Mouse (Mus musculus) adipocyte (in vitro differentiated cells): ENCODE results near the gene Olfr593.
"Not testable (repeated sequence)": the region's sequence is repeated elsewhere in the genome, so short reads cannot be mapped to it uniquely, and the experiment has no call there.

ENCODE experiments used
- DNase-seq: peaks from one replicate; pipeline ENCODE4 v3.0.0-alpha.2; 2016; ENCODE audit warnings: low spot score

The Olfr593 gene

DNA sequence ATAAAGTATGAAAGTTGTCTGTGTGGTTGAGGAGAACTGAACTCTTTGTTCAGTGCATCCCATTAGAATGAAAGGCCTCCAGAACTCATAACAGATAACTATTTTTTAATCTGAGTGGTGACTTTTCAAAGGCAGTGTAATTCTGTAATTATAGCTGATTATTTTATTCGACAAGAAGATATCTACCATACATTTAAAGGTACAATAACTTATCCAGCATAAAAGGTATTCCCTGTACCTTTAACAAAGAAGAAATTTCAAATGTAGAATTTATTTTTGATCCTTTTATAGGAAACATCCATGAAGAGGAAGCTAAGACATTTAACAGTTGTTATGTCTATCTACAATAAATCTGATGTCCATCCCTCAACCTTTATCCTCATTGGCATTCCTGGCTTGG lies at the start of gene Olfr593:
TSS of gene Olfr593 (plus strand) at position 301 of the 400 bp plus-strand sequence.
- no peak for DNase-seq

DNA sequence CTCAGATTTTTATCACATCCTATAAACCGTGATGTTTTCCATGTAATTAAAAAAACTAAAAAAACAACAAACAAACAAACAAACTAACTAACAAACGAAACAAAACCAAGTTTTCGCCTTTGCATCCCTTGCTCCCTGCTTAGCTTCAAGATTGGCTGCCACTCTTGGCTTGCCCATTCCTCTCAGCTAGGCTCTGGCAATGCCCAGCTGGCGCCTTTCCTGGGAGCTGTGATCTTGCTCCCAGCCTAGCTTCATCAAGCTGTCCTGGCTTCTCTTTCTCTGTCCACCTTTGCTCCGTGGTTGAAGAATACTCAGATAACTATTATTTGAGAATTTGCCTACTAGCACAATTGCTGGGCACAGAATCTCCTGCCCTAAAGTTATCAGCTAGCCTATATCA lies 42.0 kb upstream of the Olfr593 start:
- no peak for DNase-seq

DNA sequence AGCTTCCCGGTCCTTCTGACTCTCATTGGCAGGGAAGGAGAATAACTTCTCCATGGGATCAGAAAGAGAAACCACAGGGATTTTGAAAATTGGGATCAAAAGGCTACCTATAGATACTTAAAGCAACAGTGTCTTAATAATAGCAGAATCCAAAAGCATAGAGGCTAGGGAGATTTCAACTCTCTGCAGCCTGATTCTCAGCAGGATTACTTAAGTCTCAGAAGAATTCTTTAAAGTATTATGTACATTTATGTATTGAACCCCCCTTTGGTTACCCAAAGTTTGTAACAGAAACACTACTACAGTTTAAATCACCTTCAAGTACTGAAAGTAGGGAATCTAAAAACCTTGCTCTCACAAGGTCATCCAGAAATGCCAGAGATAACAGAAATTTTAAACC lies 33.4 kb upstream of the Olfr593 start, which contains the start of gene Olfr591:
TSS of gene Olfr591 (minus strand) at position 101 of the 400 bp plus-strand sequence.
- no peak for DNase-seq

DNA sequence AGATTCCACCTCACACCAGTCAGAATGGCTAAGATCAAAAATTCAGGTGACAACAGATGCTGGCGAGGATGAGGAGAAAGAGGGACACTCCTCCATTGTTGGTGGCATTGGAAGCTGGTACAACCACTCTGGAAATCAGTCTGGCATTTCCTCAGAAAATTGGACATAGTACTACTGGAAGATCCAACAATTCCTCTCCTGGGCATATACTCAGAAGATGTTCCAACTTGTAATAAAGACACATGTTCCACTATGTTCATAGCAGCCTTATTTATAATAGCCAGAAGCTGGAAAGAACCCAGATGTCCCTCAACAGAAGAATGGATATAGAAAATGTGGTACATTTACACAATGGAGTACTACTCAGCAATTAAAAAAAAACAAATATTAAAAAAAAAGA lies 27.2 kb upstream of the Olfr593 start, which contains the start of gene Olfr592:
TSS of gene Olfr592 (plus strand) at position 301 of the 400 bp plus-strand sequence.
- not testable (repeated sequence) for DNase-seq

DNA sequence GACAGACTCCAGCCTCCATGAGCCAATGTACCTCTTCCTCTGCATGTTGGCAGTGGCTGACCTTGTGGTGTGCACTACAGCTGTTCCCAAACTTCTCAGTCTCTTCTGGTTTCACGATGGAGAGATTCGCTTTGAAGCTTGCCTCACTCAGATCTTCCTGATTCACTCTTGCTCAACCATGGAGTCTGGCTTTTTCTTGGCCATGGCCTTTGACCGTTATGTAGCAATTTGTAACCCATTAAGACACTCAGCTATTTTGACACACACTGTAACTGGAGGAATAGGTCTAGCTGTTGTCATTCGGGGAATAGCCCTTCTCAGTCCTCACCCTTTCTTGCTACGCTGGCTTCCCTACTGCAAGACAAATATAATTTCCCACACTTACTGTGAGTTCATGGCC lies 388 bp downstream of the Olfr593 start:
- DNase-seq = not testable (repeated sequence)

DNA sequence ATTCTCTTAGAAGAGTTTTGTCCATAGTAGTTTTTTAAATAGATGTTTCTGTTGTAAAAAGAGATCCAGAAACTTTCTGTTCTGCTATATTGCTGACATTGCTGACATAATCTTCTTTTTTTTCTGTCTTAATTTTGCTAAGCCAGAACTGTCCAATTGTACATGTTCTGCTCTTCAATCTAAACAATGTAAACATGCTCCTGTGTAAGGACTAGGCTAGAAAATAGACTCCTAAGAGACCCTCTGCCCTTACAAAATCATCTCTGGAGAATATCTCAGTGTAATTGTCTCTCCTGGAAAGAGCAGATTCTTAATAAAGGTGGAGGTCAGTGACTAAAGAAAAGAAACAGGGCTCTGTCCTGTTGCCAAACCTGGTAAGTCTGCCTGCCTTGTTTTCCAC lies 5.0 kb downstream of the Olfr593 start, which contains the start of gene Olfr594:
TSS of gene Olfr594 (plus strand) at position 301 of the 400 bp plus-strand sequence.
- no peak for DNase-seq

DNA sequence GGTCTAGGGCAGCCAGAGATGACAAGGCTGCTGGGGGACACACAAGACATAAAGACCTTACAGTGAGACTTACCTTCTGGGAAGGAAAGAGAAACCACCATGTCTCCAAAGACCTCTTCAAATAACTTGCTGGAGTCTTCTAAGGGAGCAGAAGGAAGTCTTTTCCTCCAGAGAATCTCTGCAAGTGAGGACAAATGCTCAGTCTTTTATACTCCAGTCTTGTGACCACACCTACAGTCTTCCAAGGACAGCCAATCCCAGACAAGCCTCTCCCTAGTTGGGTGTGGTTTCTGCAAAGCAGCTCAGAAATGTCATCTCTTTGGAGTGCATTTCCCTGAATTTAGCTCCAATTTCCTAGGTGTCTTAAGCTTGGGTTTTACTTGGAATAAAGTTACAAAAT lies 40.7 kb downstream of the Olfr593 start, which contains the start of gene Usp17ld:
TSS of gene Usp17ld (minus strand) at position 101 of the 400 bp plus-strand sequence.
- DNase-seq = not testable (repeated sequence)
